Mouse (Mus musculus): ENCODE data around the gene Sigmar1. TPM values are rescaled to one million over a fixed set of nuclear protein-coding genes. Genes with fewer than 3 reads are reported as not detected.
"Not testable (repeated sequence)": the region's sequence is repeated elsewhere in the genome, so short reads cannot be mapped to it uniquely, and the experiment has no call there.

Gene Sigmar1
- polyA plus RNA-seq, 1 experiment from 2014 or later = 49.9 TPM

- Histone ChIP-seq H3K4me1 (replicated peaks) (peaks cover 35% of the 10 kb centered on the region), H3K9ac (replicated peaks) (no peak overlapping the region), H3K27me3 (peaks cover 16% of the 10 kb centered on the region), H3K4me3 (replicated peaks) (no peak overlapping the region), H3K4me2 (replicated peaks) (no peak overlapping the region), H3K36me3 (no peaks in the 10 kb centered on the region), H3K9me3 (no peaks in the 10 kb centered on the region), H3K27ac (no peak overlapping the region)
- WGBS = 4% methylated on average over 5 of the region's 5 CpGs
- ATAC-seq = no peak
Observed at GRCm38 (mm10) chr4:41704651-41705050, 51.3 kb downstream of the Sigmar1 start.

GRCm38 (mm10) chr4:41702226-41702625 lies 53.7 kb downstream of the Sigmar1 start:
- H3K4me3 ChIP-seq (replicated peaks); H3K27ac ChIP-seq; H3K9ac ChIP-seq (replicated peaks); H3K4me2 ChIP-seq (replicated peaks); H3K9me3 ChIP-seq; H3K36me3 ChIP-seq; ATAC-seq: not testable (repeated sequence)
- H3K4me1 ChIP-seq (replicated peaks) = peaks cover 24% of the 10 kb centered on the region
- peaks cover 16% of the 10 kb centered on the region for H3K27me3 ChIP-seq
- WGBS = 72% methylated on average over 2 of the region's 2 CpGs

GRCm38 (mm10) chr4:41700224-41700623 lies 55.7 kb downstream of the Sigmar1 start:
- H3K4me2 ChIP-seq (replicated peaks); H3K4me3 ChIP-seq (replicated peaks); H3K9me3 ChIP-seq; ATAC-seq; H3K36me3 ChIP-seq; H3K9ac ChIP-seq (replicated peaks); H3K27ac ChIP-seq; H3K4me1 ChIP-seq (replicated peaks): not testable (repeated sequence)
- 85% methylated on average over 6 of the region's 8 CpGs for WGBS
- peaks cover 12% of the 10 kb centered on the region for H3K27me3 ChIP-seq

- 85% methylated on average over 10 of the region's 10 CpGs for WGBS
- H3K4me3 ChIP-seq (replicated peaks); H3K27ac ChIP-seq; ATAC-seq; H3K4me1 ChIP-seq (replicated peaks); H3K27me3 ChIP-seq; H3K9ac ChIP-seq (replicated peaks); H3K36me3 ChIP-seq; H3K9me3 ChIP-seq: not testable (repeated sequence)
- peak within 1 kb of the TSS; percentile 32 for H3K4me2 ChIP-seq (replicated peaks)
Observed at GRCm38 (mm10) chr4:41699783-41700182, 56.2 kb downstream of the Sigmar1 start, which contains the start of gene Il11ra1. Gene Il11ra1, plus strand, starts transcription at chr4:41699989.

- not testable (repeated sequence) for H3K9ac ChIP-seq (replicated peaks); ATAC-seq; H3K9me3 ChIP-seq; H3K27ac ChIP-seq; H3K27me3 ChIP-seq; H3K4me3 ChIP-seq (replicated peaks); H3K4me1 ChIP-seq (replicated peaks); H3K36me3 ChIP-seq
- WGBS = 9% methylated on average over 14 of the region's 32 CpGs
- H3K4me2 ChIP-seq (replicated peaks) = peak overlapping the region; percentile 32
Observed at GRCm38 (mm10) chr4:41698421-41699016, 57.4 kb downstream of the Sigmar1 start.

- ATAC-seq; H3K9me3 ChIP-seq; H3K36me3 ChIP-seq; H3K27me3 ChIP-seq; H3K9ac ChIP-seq (replicated peaks); H3K27ac ChIP-seq; H3K4me1 ChIP-seq (replicated peaks): not testable (repeated sequence)
- 10% methylated on average over 35 of the region's 40 CpGs for WGBS
- H3K4me2 ChIP-seq (replicated peaks) = peak within 1 kb of the TSS; percentile 46
- peak within 1 kb of the TSS; percentile 25; the same call in 1 of the 2 replicates for H3K4me3 ChIP-seq (replicated peaks)
Observed at GRCm38 (mm10) chr4:41696930-41697841, 58.8 kb downstream of the Sigmar1 start, which contains the start of gene Cntfr. Gene Cntfr, minus strand, starts transcription at chr4:41697089.

- WGBS = 7% methylated on average over 14 of the region's 15 CpGs
- not testable (repeated sequence) for H3K27ac ChIP-seq; H3K9ac ChIP-seq (replicated peaks); ATAC-seq; H3K36me3 ChIP-seq; H3K4me1 ChIP-seq (replicated peaks); H3K27me3 ChIP-seq; H3K9me3 ChIP-seq; H3K4me3 ChIP-seq (replicated peaks); H3K4me2 ChIP-seq (replicated peaks)
Observed at GRCm38 (mm10) chr4:41696452-41696851, 59.5 kb downstream of the Sigmar1 start.

GRCm38 (mm10) chr4:41695800-41696199 lies 60.2 kb downstream of the Sigmar1 start:
- not testable (repeated sequence) for H3K9me3 ChIP-seq; H3K36me3 ChIP-seq; H3K4me1 ChIP-seq (replicated peaks); H3K9ac ChIP-seq (replicated peaks); H3K27ac ChIP-seq; H3K27me3 ChIP-seq; ATAC-seq
- peak overlapping the region; percentile 46 for H3K4me2 ChIP-seq (replicated peaks)
- H3K4me3 ChIP-seq (replicated peaks) = peak overlapping the region; percentile 25
- WGBS = 2% methylated on average over 21 of the region's 38 CpGs

GRCm38 (mm10) chr4:41693511-41693910 lies 62.4 kb downstream of the Sigmar1 start:
- Histone ChIP-seq H3K4me2 (replicated peaks) (peak overlapping the region; percentile 49), H3K4me3 (replicated peaks) (peak overlapping the region; percentile 19), H3K4me1 (replicated peaks) (peaks cover 17% of the 10 kb centered on the region), H3K9ac (replicated peaks) (0 out of 2 replicates have a peak overlapping the region, but pooled peaks have one; percentile 36)
- not testable (repeated sequence) for ATAC-seq, H3K27me3 ChIP-seq, H3K27ac ChIP-seq, H3K9me3 ChIP-seq, H3K36me3 ChIP-seq
- 1% methylated on average over 4 of the region's 4 CpGs for WGBS

GRCm38 (mm10) chr4:41690014-41690413 lies 65.9 kb downstream of the Sigmar1 start:
- not testable (repeated sequence) for H3K9me3 ChIP-seq; H3K36me3 ChIP-seq; H3K27me3 ChIP-seq; H3K9ac ChIP-seq (replicated peaks); ATAC-seq; H3K27ac ChIP-seq; H3K4me2 ChIP-seq (replicated peaks); H3K4me3 ChIP-seq (replicated peaks)
- H3K4me1 ChIP-seq (replicated peaks) = peaks cover 25% of the 10 kb centered on the region
- WGBS = no CpG with 5 or more reads among the region's 4 CpGs

GRCm38 (mm10) chr4:41688562-41688961 lies 67.4 kb downstream of the Sigmar1 start:
- not testable (repeated sequence) for H3K4me2 ChIP-seq (replicated peaks); H3K9ac ChIP-seq (replicated peaks); H3K4me3 ChIP-seq (replicated peaks); H3K9me3 ChIP-seq; H3K27me3 ChIP-seq; H3K36me3 ChIP-seq; ATAC-seq
- peaks cover 31% of the 10 kb centered on the region for H3K4me1 ChIP-seq (replicated peaks)
- peak overlapping the region; percentile 30; the same call in 1 of the 2 replicates for H3K27ac ChIP-seq
- 46% methylated on average over 1 of the region's 1 CpGs for WGBS
